ENCODE assay signal across 23 mouse cellular contexts in the genomic region with DNA sequence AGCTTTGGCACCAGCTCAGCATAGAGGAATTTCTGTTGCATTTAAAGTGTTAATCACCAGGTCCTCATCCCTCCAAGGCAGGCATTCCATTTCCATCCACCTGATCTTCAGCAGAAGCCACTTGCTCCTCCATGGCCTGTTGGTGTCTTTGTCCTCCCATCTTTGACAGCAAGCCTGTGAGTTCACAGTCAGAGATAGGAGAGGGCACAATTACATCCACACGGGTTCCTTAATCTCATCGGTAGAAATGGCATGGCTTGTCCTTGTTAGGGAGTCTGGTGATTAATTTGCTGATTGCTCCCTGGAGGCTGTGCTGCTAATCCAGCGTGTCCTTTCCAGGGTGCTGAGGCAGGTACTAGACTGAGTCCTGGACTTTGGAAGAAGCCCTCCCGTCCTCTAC. TPM values are rescaled to one million over a fixed set of nuclear protein-coding genes. Genes with fewer than 3 reads are reported as not detected.
"Had no signal": no experiment of that assay in that cellular context is flagged by ENCODE, and none has a peak within 500 bp of the region (broad histone marks: within the 10 kb centered on the region; RNA-seq: fewer than 3 reads in every experiment).

No protein-coding gene starts in this region.

- H3K9me3 ChIP-seq: midbrain, embryonic 10.5 days; midbrain, embryonic 12.5 days; neural tube, embryonic 13.5 days; neural tube, embryonic 15.5 days; stomach, embryonic 15.5 days had no signal

- DNase-seq: lung, adult 18-20 months; lung, embryonic 14.5 days; lung, postnatal 10 days; lung, postnatal 4 days; midbrain, embryonic 14.5 days; retina, postnatal 1 day; right cerebral cortex, adult 18-20 months; right cerebral cortex, postnatal 25 days; right cerebral cortex, postnatal 4 days; spleen, adult 18-20 months; thymus, adult 2 months; thymus, postnatal 25 days; thymus, postnatal 4 days had no signal

- ATAC-seq: midbrain, embryonic 16.5 days had no signal

- H3K27me3 ChIP-seq: stomach, embryonic 15.5 days had no signal

- H3K36me3 ChIP-seq: midbrain, embryonic 10.5 days; midbrain, embryonic 12.5 days; neural tube, embryonic 13.5 days; neural tube, embryonic 15.5 days; stomach, embryonic 15.5 days had no signal

- H3K4me3 ChIP-seq: midbrain, embryonic 10.5 days; midbrain, embryonic 12.5 days; myocyte; neural tube, embryonic 13.5 days; neural tube, embryonic 15.5 days; stomach, embryonic 15.5 days had no signal

- H3K27ac ChIP-seq: midbrain, embryonic 10.5 days; midbrain, embryonic 12.5 days; neural tube, embryonic 13.5 days; neural tube, embryonic 15.5 days had no signal

RNA-seq across cellular contexts. Expression of a gene that starts 3.6 kb away (rescaled TPM):
- total RNA-seq: megakaryocyte-erythroid progenitor cell, adult 5-6 weeks had no signal

RNA-seq across cellular contexts. Expression of a gene that starts 34.8 kb away (rescaled TPM):
- total RNA-seq: megakaryocyte-erythroid progenitor cell, adult 5-6 weeks had no signal

RNA-seq across cellular contexts. Expression of a gene that starts 38.2 kb away (rescaled TPM):
- polyA plus RNA-seq: midbrain, embryonic 12.5 days; midbrain, embryonic 14.5 days; neural tube, embryonic 11.5 days; small intestine, adult 2 months had no signal
